Mouse (Mus musculus) spleen, embryonic (tissue): ENCODE measurements at regions not wholly inside any gene's neighbourhood (a gene's known extent, or its start where the extent isn't known, plus 50 kb on each side); places are given as distances from the start of the nearest gene placed in this dataset.

Source experiments
- CTCF ChIA-PET: fragments of 350-600 bp; sonication (Branson Sonifier 250); formaldehyde crosslinking; loops from one replicate; lab custom pipeline; 2022; lab: Charles Lee

GRCm38 (mm10) chr10:37289964-37290704, 151.4 kb upstream of the Marcks start:
- CTCF ChIA-PET: interaction anchor here (0.5 to 0.7 kb wide), 2 partner anchors 15 to 17 kb away, joined by 3 to 10 read pairs; no protein-coding TSS in a partner anchor

- CTCF ChIA-PET: no interaction called here
Measured at GRCm38 (mm10) chr10:37286305-37286704, 147.6 kb upstream of the Marcks start.

GRCm38 (mm10) chr10:37282951-37283350, 144.2 kb upstream of the Marcks start:
- CTCF ChIA-PET: no interaction called here

- CTCF ChIA-PET: no interaction called here
Measured at GRCm38 (mm10) chr10:37280823-37281222, 142.1 kb upstream of the Marcks start.

- CTCF ChIA-PET: no interaction called here
Measured at GRCm38 (mm10) chr10:37280150-37280820, 141.6 kb upstream of the Marcks start.

GRCm38 (mm10) chr10:37279316-37279715, 140.6 kb upstream of the Marcks start:
- CTCF ChIA-PET: no interaction called here

GRCm38 (mm10) chr10:37275857-37276256, 137.1 kb upstream of the Marcks start:
- CTCF ChIA-PET: interaction anchor here (0.5 kb wide), 1 partner anchor 44 kb away, joined by 4 read pairs; no protein-coding TSS in a partner anchor

- CTCF ChIA-PET: interaction anchor here (0.7 kb wide), 1 partner anchor 34 kb away, joined by 4 read pairs; no protein-coding TSS in a partner anchor
Measured at GRCm38 (mm10) chr10:37275271-37275670, 136.6 kb upstream of the Marcks start.

- CTCF ChIA-PET: no interaction called here
Measured at GRCm38 (mm10) chr10:37271967-37272366, 133.2 kb upstream of the Marcks start.

- CTCF ChIA-PET: interaction anchor here (0.6 kb wide), 1 partner anchor 172 kb away, joined by 4 read pairs; no protein-coding TSS in a partner anchor
Measured at GRCm38 (mm10) chr10:37270236-37271000, 131.7 kb upstream of the Marcks start.

- CTCF ChIA-PET: interaction anchor here (0.6 kb wide), 1 partner anchor 341 kb away, joined by 3 read pairs; no protein-coding TSS in a partner anchor
Measured at GRCm38 (mm10) chr10:37266909-37267308, 128.2 kb upstream of the Marcks start.

GRCm38 (mm10) chr10:37260791-37261488, 122.2 kb upstream of the Marcks start:
- CTCF ChIA-PET: interaction anchor here (0.5 to 0.6 kb wide), 2 partner anchors 110 to 132 kb away, joined by 3 to 5 read pairs; no protein-coding TSS in a partner anchor

- CTCF ChIA-PET: interaction anchor here (0.6 kb wide), 1 partner anchor 81 kb away, joined by 7 read pairs; no protein-coding TSS in a partner anchor
Measured at GRCm38 (mm10) chr10:37259186-37259585, 120.5 kb upstream of the Marcks start.

GRCm38 (mm10) chr10:37257544-37257943, 118.8 kb upstream of the Marcks start:
- CTCF ChIA-PET: no interaction called here

GRCm38 (mm10) chr10:37250934-37251521, 112.3 kb upstream of the Marcks start:
- CTCF ChIA-PET: no interaction called here

- CTCF ChIA-PET: no interaction called here
Measured at GRCm38 (mm10) chr10:37250157-37250556, 111.4 kb upstream of the Marcks start.

GRCm38 (mm10) chr10:37249511-37249910, 110.8 kb upstream of the Marcks start:
- CTCF ChIA-PET: no interaction called here

- CTCF ChIA-PET: no interaction called here
Measured at GRCm38 (mm10) chr10:37247121-37247520, 108.4 kb upstream of the Marcks start.

GRCm38 (mm10) chr10:37243136-37243535, 104.4 kb upstream of the Marcks start:
- CTCF ChIA-PET: no interaction called here

- CTCF ChIA-PET: no interaction called here
Measured at GRCm38 (mm10) chr10:37241821-37242263, 103.1 kb upstream of the Marcks start.

GRCm38 (mm10) chr10:37240634-37241033, 101.9 kb upstream of the Marcks start:
- CTCF ChIA-PET: no interaction called here
